Mouse (Mus musculus) cerebellum, adult 11 months (tissue): ENCODE results near the gene Ptpn9.
"Not testable (repeated sequence)": the region's sequence is repeated elsewhere in the genome, so short reads cannot be mapped to it uniquely, and the experiment has no call there.

Source experiments
- DNase-seq: peaks from one replicate; pipeline ENCODE4 v3.0.0; 2022

The Ptpn9 gene

DNA sequence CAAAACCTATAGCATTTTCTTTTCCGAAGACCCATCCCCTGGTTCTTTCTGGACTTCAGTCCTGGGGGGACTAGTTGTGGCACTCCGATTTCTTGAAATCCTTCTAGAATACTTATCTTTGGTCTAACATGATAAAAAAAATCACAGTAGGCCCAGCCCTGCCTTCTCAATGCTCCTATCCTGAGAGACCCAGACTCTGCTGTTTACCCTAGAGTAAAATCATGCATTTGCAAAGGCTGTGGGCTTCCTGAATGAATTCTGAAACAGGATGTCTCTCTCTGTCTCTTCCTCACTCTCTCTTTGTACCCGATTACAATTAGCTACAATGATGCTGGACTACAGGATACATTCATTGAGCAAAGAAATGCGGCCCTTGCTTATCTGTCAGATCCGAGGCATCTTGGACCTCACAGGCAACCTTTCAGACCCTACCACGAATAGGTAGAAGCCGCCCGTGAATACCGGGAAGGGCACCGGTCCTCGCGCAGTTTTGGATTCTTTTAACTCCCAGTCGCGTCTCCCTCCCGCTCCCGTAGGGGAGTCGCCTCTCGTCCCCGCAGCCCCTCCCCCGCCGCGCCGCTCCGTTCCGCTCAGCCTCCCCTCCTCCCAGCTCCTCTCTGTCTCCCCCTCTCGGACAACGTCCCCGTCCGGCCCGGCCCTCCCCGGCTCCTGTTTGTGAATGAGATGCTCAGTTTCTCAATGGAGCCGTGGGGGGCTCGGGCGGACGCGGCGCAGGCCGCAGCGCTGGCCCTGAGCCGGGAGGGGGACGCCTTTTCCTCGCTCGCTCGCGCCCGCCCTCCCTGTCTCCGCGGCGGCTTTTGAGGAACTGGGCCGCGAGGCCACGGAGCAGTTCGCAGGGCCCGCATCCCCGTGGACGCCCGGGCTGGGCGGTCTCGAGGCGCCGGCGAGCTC is at the start of gene Ptpn9:
Gene Ptpn9 (plus strand): TSS at position 638 of the 912 bp plus-strand sequence.
- peak; percentile 81 for DNase-seq

DNA sequence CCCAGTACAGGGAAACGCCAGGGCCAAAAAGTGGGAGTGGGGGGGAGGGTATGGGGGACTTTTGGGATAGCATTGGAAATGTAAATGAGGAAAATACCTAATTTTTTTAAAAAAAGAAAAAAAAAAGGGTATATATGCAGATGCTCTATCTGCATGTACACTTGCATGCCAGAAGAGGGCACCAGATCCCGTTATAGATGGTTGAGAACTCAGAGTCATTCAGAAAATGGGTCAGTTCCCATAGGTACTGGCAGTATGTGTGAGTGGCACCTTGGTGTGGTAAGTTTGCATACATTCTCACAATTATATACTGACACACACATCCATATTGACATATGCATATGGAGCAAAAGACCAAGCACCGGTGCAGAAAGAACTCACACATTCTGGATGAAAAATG is 47.2 kb upstream of the Ptpn9 start:
- peak; percentile 25 for DNase-seq

DNA sequence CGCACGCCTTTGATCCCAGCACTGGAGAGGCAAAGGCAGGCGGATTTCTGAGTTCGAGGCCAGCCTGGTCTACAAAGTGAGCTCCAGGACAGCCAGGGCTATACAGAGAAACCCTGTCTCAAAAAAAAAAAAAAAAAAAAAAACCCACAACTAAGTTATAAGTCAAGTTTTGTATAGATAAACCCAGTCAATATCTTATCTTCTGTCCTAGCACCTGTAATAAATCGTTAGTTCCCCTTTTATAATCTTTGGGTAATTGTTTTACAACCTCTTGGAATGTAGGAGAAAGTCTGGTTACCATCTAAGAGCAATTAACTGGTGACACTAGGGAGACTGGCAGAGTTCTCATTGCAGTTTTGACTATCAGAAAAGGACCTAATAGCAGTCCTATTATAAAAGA is 46.0 kb upstream of the Ptpn9 start:
- not testable (repeated sequence) for DNase-seq

DNA sequence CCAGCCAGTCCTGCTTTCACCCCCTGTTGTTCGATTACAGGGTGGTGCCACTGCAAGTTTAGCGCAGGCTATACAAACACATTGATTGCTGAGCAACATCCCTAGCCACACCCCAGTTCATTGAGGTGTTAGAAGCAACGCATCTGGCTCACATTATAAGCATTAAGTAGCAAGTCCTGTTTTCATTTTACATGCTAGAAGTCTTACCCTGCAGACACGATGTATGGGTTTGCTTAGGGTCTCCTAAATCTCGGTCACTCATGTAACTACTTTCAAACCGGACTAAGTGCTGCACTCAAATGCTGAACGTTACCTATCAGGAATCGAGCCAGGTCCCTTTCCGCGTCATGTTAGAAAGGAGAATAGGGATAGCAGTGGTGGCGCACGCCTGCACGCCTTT is 45.0 kb upstream of the Ptpn9 start:
- peak; percentile 16 for DNase-seq

DNA sequence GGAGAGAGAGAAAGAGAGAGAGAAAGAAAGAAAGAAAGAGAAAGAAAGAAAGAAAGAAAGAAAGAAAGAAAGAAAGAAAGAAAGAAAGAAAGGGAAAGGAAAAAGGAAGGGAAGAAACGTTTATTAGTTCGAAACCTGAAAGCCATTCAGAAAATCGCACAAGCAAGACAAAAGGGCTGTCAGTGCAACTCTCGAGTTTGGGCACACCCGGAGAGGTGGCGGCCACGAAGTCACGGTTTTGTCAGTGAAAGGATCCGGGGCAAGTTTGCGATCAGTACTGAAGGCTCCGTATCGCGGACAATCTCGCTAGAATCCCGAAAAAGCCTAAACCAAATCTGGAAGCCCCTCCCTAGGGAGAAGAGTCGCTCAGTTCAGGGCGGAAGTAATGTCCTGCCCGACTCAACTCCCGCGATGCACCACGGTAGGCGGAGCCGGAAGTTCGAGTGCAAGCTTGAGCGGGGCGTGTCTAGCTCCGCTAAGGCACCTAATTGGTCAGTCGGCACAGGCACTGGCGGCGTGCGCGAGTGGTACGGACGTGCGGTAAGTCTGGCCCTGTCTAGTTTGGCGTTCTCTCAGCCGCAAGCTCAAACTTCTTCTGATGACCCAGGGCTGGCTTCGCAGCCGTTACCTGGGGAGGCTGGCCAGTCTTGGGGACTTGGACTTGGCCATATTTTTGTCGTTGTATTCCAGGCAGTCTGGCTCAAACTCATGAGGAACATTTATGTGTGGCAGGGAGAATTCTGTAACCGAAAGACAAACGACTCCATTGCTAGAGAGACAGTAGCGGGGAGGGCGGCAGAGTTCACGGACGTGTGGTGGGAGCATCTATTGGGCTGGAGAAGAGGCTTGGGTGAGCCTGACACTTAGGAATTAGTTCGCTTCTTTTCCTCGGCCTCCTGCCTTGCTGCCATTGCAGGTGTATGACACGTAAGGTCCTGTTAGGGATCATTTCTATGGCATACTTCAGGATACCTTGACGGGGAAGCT is 44.0 kb upstream of the Ptpn9 start, which contains the start of gene Snupn:
Gene Snupn (plus strand): TSS at position 465 of the 987 bp plus-strand sequence.
- peak; percentile 92 for DNase-seq

DNA sequence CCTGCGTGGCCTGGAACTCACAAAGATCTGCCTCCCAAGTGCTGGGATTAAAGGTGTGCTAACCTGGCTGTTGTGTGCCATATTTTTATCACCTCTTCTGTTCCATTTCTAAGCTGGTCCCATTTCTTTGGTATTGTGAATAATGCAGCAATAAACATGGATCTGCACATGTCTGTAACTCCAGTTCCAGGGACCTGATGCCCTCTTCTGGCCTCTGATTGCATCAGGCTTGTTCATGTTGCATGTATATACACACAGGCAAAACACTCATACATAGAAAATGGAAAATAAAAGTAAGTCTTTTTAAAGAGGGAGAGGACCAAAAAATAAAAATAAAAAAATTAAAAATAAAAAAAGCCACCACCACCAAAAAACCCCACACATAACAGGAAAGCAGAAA is 41.2 kb upstream of the Ptpn9 start:
- no peak for DNase-seq

DNA sequence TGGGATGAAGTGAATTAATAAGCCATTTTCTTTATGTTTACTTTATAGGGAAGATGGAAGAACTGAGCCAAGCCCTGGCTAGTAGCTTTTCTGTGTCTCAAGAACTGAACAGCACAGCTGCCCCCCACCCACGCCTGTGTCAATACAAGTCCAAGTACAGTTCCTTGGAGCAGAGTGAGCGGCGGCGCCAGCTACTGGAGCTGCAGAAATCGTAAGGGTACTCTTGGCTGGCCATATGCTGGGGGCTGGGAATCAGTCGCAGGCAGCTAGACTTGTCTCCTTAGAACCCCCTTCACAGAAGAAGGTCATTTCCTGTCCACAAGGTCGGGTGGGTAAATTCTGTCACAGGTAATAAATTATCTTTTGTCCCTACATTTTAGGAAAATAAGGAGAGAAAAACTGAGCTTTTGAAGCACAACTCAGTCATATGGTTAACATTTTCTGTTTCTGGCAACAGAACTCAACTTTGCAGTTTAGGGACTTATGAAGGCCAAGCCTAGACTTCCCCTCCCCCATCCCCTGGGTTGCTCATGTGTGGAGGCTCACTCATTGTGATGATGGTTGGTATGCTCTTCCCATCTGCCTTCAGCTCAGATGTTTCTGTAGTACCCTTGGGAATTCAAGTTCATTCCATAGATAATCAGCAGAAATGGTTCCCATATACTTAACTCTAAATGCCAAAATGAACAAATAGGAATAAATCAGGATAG is 37.6 kb upstream of the Ptpn9 start:
- DNase-seq, result no peak

DNA sequence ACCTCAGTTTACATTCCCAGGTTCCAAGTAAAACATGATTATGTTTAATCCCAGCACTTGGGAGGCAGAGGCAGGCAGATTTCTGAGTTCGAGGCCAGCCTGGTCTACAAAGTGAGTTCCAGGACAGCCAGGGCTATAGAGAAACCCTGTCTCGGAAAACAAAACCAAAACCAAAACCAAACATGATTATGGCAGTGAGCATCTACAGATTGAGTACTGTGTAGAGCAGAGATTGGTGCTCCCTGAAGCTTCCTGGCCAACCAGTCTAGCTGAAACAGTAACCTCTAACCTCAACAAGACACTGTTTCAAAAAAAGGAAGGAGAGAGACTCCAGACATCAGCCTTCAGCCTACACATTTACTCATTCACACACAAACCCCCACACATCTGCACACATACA is 36.0 kb upstream of the Ptpn9 start:
- no peak for DNase-seq

DNA sequence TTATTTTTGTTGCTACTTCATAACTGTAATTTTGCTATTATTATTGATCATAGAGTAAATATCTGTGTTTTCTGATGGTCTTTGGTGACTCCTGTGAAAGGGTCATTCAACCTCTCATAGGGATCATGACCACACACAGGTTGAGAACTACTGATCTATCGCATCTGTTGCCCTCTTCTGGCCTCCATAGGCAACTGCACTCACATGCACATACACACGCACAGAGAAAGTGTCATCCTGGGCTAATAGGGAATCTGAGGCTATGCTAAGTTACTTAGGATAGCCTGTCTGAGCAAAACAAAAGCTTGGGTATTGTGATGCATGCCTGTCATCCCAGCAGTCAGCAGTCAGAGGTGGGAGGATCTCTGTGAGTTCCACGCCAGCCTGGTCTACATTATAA is 33.1 kb upstream of the Ptpn9 start:
- no peak for DNase-seq

DNA sequence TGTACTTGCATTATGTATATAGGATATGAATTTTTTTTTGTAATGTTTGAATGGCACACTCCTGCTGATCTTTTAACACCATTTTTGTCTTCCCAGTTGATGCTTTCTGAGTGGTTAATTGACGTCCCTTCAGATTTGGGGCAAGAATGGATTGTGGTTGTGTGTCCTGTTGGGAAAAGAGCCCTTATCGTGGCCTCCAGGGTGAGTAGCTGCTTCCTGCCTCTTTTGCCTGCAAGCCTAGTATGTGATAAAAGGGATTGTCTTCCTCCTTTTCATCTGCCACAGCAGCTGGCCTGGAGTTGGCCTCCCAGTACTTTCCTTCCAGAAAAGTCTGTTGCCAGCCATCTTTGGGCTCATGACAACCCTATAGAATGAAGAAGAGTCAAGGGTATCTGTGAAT is 24.6 kb upstream of the Ptpn9 start:
- no peak for DNase-seq

DNA sequence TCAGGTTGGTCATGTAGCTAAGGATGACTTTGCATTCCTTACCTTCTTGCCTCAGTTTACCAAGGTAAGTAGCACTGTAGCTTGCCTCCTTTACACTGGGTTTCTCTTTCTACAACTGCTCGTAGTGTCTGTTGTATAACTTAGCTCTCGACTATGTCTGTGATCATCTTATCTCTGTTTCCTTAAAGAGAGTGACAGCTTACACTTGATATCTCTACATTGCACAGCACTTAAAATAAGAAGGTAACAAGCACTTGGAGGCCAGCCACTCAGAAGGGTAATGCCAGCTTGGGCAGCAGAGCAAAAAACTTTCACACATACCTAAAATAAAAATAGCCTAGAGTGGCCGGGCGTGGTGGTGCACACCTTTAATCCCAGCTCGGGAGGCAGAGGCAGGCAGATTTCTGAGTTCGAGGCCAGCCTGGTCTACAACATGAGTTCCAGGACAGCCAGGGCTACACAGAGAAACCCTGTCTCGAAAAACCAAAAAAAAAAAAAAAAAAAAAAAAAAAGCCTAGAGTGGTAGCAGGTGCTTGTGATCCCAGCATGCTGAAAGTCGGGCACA is 20.7 kb upstream of the Ptpn9 start:
- DNase-seq, result no peak

DNA sequence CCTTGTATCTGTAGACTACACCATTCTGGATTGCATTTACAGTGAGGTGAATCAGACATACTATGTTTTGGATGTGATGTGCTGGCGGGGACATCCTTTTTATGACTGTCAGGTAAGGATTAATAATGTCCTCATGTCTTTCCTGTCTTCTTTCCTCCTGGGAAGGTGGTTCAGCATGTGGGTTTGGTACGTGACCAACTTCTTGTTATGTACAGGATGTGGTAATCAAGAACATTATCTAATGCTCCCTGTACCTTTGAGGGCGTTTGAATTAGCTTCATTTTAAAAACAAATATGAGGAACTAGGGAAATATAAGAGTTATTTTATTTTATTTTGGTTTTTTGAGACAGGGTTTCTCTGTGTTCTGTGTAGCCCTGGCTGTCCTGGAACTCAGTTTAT is 19.5 kb upstream of the Ptpn9 start:
- DNase-seq, result no peak

DNA sequence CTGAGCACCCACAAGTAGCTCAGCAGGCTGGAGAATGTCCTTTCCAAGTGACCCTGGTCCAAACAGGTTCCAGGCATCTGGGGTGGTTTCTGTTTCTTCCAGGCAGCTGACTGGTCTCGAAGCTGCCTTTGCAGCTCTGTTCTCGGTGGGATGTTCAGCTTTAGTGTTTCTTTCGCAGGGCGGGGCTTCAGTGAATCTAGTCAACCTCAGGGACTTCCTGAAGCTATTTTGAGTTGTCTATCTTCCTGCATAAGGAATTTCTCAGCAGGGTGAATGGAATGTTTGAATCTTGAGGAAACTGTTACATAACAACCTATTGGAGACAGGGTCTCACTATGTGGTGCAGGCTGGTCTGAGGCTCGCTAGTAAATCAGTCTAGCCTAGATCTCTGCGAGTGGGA is 14.5 kb upstream of the Ptpn9 start:
- no peak for DNase-seq

DNA sequence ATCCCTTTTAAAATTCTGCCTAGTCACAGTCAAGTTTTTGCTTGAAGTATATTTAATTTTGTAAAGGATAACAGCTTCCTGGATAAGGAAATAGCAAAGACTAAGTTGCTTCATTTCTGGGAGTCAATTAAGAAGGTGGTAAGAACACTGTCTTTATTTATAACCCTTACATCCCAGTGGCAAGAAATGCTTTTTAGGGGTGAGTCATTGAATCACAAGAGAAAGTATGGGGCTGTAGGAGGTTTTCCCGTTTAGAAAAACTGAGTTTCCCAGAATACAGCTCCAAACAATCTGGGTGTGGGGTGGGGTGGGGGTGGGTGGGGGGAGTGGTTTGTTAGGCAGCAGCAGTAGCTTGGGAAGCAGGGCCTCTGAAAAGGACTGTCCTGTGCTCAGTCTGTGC is 13.2 kb upstream of the Ptpn9 start:
- DNase-seq, result no peak

DNA sequence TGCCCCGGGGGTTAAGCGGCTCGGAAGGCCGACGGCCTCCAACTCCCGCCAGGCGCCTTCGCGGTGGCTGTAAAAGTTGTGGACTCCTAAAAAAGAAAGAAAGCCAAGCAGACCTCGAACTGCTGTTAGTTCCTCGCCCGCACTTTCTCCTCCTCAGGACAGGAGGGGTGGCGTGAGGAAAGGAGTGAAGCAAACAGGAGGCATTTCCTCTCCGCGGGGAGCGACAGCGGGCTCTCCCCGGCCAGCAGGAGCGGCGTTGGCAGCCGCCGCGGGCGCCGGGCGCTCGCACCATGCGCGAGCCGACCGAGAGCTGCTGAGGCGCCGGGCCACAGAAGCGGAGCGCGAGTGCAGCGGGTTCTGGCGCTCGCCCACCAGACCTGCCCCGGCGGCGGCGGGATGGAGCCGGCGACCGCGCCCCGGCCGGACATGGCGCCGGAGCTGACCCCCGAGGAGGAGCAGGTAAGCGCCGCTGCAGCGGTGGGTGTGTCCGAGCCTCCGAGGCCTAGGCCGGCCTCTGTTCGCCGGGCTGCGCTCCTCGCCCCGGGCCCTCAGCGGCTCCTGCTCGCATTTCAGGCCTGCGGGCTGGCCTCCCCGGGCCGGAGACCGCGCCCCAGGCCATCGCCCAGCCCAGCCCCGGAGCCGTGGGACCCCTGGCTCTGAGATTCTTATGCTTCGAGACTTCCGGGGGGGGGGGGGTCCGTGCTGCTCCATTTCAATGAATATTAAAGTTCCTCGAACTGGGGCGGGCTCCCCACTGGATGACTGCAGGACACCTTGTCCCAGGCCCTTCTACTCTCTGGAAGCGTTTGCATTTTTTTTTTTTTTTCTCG is 690 bp downstream of the Ptpn9 start:
- DNase-seq, result peak; percentile 42

DNA sequence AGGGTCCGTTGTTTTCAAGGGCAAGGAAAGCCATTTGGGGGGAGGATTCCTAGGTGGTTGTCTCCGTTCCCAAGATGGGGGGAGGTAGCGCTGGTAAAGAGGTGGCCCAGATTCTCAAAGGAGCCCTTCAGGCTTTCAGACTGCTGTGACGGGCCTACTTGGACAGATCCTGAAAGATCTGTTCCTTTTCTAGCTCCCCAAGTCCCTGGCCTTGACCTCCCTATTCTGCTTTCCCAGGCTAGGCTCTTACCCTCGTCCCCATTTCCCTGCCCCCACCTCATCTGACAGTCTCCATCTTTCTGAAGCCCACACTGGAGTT is 1.3 kb downstream of the Ptpn9 start:
- peak; percentile 19 for DNase-seq

DNA sequence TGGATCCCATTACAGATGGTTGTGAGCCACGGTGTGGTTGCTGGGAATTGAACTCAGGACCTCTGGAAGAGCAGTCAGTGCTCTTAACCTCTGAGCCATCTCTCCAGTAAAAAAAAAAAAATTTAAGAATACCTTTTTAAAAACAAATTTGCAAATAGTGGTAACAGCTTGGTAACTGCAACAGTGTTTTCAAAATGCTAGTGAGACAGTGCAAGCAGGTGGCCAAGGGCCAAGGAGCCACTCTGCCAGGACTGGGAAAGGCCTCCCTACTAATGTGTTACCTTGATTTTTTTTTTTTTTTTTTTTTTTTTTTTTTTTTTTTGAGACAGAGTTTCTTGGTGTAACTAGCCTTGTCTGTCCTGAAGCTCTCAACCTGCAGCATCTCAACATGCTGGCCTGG is 2.5 kb downstream of the Ptpn9 start:
- not testable (repeated sequence) for DNase-seq

DNA sequence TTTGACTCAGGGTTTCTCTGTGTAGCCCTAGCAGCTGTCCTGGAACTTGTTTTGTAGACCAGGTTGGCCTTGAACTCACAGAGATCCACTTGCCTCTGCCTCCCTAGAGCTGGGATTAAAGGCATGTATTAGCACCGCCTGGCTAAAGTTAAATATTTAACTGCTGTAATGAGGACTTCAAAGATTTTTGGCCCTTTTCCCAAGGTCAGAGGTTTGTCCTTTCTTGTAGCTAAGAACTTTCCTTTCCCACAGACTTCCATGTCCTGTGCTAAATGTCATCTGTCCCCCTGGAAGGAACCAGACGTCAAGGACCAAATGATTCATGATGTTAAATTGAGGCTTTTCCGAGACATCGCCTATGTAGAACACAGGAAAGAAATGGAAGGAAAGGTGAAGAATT is 8.3 kb downstream of the Ptpn9 start:
- no peak for DNase-seq

DNA sequence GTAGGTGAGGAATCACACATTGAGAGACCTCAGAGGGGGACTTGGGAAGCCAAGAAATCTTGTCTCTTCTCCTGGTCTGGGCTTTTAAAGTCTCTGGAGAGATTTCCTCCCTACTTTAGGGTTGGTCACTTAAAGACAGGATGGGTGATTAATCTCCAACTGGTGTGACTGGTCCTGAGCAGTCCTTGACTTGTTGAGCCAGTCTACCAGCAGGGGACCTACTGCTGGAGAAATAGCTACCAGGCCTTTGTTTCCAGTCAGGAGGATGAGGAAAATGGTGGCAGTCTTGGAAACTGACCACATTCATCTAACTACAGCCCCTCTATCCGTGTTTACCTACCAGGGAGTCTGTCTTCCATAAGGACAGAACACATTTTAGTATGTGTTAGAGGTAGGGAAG is 17.7 kb downstream of the Ptpn9 start:
- no peak for DNase-seq

DNA sequence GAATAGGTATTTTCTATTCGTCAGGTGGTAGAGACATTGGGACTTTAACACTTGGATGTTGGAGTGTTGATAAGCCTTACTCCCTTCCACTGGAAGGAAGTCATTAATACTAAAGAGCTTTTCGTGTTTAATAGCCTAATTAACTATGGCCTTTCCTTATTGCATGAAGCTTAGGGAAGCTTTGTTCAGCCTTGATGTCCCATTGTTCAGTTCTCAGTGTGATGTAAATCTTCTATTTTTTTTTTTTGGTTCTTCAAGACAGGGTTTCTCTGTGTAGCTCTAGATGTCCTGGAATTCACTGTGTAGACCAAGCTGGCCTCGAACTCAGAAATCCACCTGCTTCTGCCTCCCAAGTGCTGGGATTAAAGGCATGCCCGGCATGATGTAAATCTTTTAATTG is 18.2 kb downstream of the Ptpn9 start:
- no peak for DNase-seq

DNA sequence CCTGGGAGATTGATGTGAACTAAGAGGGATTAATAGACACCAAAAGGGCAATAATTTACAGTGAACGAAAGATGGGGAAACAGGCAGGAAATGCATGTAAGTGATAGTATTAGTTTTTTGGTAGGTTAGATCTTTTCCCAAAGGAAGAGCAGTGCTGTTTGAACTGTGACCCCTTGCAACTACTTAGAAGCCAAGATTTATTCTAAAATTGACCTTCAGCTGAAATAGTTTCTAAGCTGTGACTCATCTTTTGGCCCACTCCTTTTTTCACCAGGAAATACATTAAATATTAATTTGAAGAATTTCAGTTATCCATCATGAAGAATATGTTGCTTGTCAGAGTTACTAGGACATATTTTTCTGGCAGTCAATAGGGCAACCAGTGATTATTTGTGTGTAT is 19.0 kb downstream of the Ptpn9 start:
- DNase-seq, result no peak

DNA sequence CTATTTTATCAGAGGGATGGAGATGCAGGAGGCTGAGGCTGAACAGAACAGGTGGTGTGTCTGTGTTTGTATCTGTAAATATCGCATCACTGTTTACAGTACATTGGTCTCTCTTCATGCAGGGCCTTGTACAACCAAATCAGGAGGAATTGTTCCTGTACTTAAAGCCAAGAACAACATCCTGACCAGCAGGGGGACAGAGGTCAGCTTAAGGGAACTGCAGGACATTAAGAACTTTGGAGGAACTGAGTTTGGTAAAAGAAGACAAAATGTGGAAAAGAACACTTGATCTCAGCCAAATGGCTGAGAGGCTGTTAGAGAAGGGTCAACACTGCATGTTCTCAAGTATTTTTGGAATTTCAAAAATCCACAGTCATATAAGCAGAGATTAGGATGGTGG is 20.0 kb downstream of the Ptpn9 start:
- DNase-seq, result no peak
